Mouse (Mus musculus): ENCODE results near the gene Gm6377. TPM values are rescaled to one million over a fixed set of nuclear protein-coding genes. Genes with fewer than 3 reads are reported as not detected.

Gm6377 gene
- polyA plus RNA-seq (2017; shearing (Covaris generic)): under 1 TPM; 0.23 to 0.71 TPM

GRCm38 (mm10) chrX:109196468-109196867 lies at the start of gene Gm6377:
Gm6377 (plus strand) TSS chrX:109196756.
- no peak for ATAC-seq

GRCm38 (mm10) chrX:109147108-109147507 lies 49.4 kb upstream of the Gm6377 start:
- ATAC-seq: no peak

GRCm38 (mm10) chrX:109151228-109151627 lies 45.3 kb upstream of the Gm6377 start:
- ATAC-seq: no peak

- ATAC-seq: no peak
Measured at GRCm38 (mm10) chrX:109160326-109160725, 36.2 kb upstream of the Gm6377 start.

GRCm38 (mm10) chrX:109160901-109161300 lies 35.7 kb upstream of the Gm6377 start:
- peak; percentile 88 for ATAC-seq

GRCm38 (mm10) chrX:109175038-109175437 lies 21.5 kb upstream of the Gm6377 start:
- ATAC-seq: no peak

GRCm38 (mm10) chrX:109175470-109175869 lies 21.1 kb upstream of the Gm6377 start:
- no peak for ATAC-seq

- no peak for ATAC-seq
Measured at GRCm38 (mm10) chrX:109184706-109185478, 11.7 kb upstream of the Gm6377 start.

GRCm38 (mm10) chrX:109189607-109190006 lies 6.9 kb upstream of the Gm6377 start:
- ATAC-seq: no peak

GRCm38 (mm10) chrX:109190969-109191368 lies 5.6 kb upstream of the Gm6377 start:
- no peak for ATAC-seq

GRCm38 (mm10) chrX:109191436-109191835 lies 5.1 kb upstream of the Gm6377 start:
- no peak for ATAC-seq

GRCm38 (mm10) chrX:109207843-109208242 lies 11.3 kb downstream of the Gm6377 start:
- ATAC-seq: no peak

GRCm38 (mm10) chrX:109228720-109229119 lies 32.2 kb downstream of the Gm6377 start:
- ATAC-seq: no peak

GRCm38 (mm10) chrX:109235383-109236036 lies 39.0 kb downstream of the Gm6377 start:
- no peak for ATAC-seq

GRCm38 (mm10) chrX:109238163-109238562 lies 41.6 kb downstream of the Gm6377 start:
- peak; percentile 37 for ATAC-seq

Other genes starting within 250 kb of the Gm6377 start
- 10 to 100 TPM; 18.0 to 20.4 TPM for gene Hmgn5, start 183.4 kb upstream of the Gm6377 start, polyA plus RNA-seq (2017; shearing (Covaris generic))
- gene Sh3bgrl, start 101.4 kb upstream of the Gm6377 start, polyA plus RNA-seq (2017; shearing (Covaris generic)): 100 to 1,000 TPM; 192 to 196 TPM

Data from CD4-positive, CD25-positive, alpha-beta regulatory T cell, adult 4 months (primary cell).